Mouse (Mus musculus) midbrain, embryonic 14.5 days (tissue): ENCODE results near the gene Hoxc6. TPM values are rescaled to one million over a fixed set of nuclear protein-coding genes. Genes with fewer than 3 reads are reported as not detected.

Experiments
- ATAC-seq: fragments of 200-750 bp; cut with Nextera tagmentation; 2 replicates; pipeline ENCODE4 v1.8.0; 2017; ENCODE audit warnings: moderate number of reproducible peaks, moderate library complexity; ENCODE audit not compliant: low FRiP score, low TSS enrichment
- DNase-seq: peaks from one replicate; pipeline ENCODE4 v3.0.0-alpha.2; 2015
- H3K27ac ChIP-seq: fragments of 300-500 bp; sonication (generic); replicated peaks from 2 replicates; pipeline ENCODE4 v1.5.1; 2014; ENCODE audit warnings: mild to moderate bottlenecking, low read depth, low read length, moderate library complexity
- H3K27me3 ChIP-seq: fragments of 300-500 bp; sonication (generic); 2 replicates; pipeline ENCODE4 v1.6.1; 2014; ENCODE audit warnings: low read length, control low read depth, mixed read lengths; ENCODE audit not compliant: control insufficient read depth, insufficient read depth
- H3K36me3 ChIP-seq: fragments of 300-500 bp; sonication (generic); 2 replicates; pipeline ENCODE4 v1.6.1; 2014; ENCODE audit warnings: low read length, control low read depth; ENCODE audit not compliant: control insufficient read depth, insufficient read depth
- H3K4me1 ChIP-seq: fragments of 300-500 bp; sonication (generic); 2 replicates; pipeline ENCODE4 v1.6.1; 2014; ENCODE audit warnings: mild to moderate bottlenecking, antibody characterized with exemption, low read length, control low read depth; ENCODE audit not compliant: control insufficient read depth, insufficient read depth
- H3K4me2 ChIP-seq: fragments of 300-500 bp; sonication (generic); 2 replicates; pipeline ENCODE4 v1.6.1; 2014; ENCODE audit warnings: mild to moderate bottlenecking, low read length, moderate library complexity
- H3K4me3 ChIP-seq: fragments of 300-500 bp; sonication (generic); replicated peaks from 2 replicates; pipeline ENCODE4 v1.5.1; 2014; ENCODE audit warnings: low read depth, low read length
- H3K9ac ChIP-seq: fragments of 300-500 bp; sonication (generic); replicated peaks from 2 replicates; pipeline ENCODE4 v1.6.1; 2014; ENCODE audit warnings: mild to moderate bottlenecking, low read length, moderate library complexity
- H3K9me3 ChIP-seq: fragments of 300-500 bp; sonication (generic); 2 replicates; pipeline ENCODE4 v1.6.1; 2016; ENCODE audit warnings: low read length, control low read depth, mixed read lengths; ENCODE audit not compliant: control insufficient read depth
- WGBS: fragments of 180-500 bp; shearing (Covaris S2); extraction: QIAGEN DNeasy Blood & Tissue Kit; methylation state at CpG from one replicate; pipeline ENCODE4 v1.1.7; 2014; 5-methylcytosine and 5-hydroxymethylcytosine counted together
- polyA plus RNA-seq: library from polyadenylated mRNA; unstranded; fragments of >200 nt; fragmentation: Nextera tagmentation; extraction: Ambion mirVana; gene quantifications from 2 replicates; pipeline ENCODE4 v1.2.1, GENCODE M21; 2014

Hoxc6 gene
- polyA plus RNA-seq, 1 experiment from 2014 or later, result not detected

GRCm38 (mm10) chr15:103034807-103035547, 36.9 kb downstream of the Hoxc6 start:
- H3K9ac ChIP-seq, result no peak overlapping the region
- no peaks in the 10 kb centered on the region for H3K9me3 ChIP-seq
- H3K4me3 ChIP-seq, result peak overlapping the region; percentile 5; the same call in 1 of the 2 replicates
- peak overlapping the region; percentile 19; the same call in 1 of the 2 replicates for H3K4me2 ChIP-seq
- ATAC-seq (no peak), DNase-seq (no peak)
- no peaks in the 10 kb centered on the region for H3K36me3 ChIP-seq
- no peaks in the 10 kb centered on the region for H3K4me1 ChIP-seq
- WGBS, result under 1% methylated on average over 34 of the region's 34 CpGs
- H3K27ac ChIP-seq, result no peak overlapping the region
- peaks cover 97% of the 10 kb centered on the region for H3K27me3 ChIP-seq

GRCm38 (mm10) chr15:103035548-103035881, 37.5 kb downstream of the Hoxc6 start:
- H3K4me2 ChIP-seq, result no peak overlapping the region
- ATAC-seq (no peak), DNase-seq (no peak)
- peaks cover 97% of the 10 kb centered on the region for H3K27me3 ChIP-seq
- H3K4me1 ChIP-seq, result no peaks in the 10 kb centered on the region
- 0% methylated on average over 14 of the region's 14 CpGs for WGBS
- H3K9ac ChIP-seq, result no peak overlapping the region
- H3K4me3 ChIP-seq, result no peak overlapping the region
- no peaks in the 10 kb centered on the region for H3K9me3 ChIP-seq
- no peaks in the 10 kb centered on the region for H3K36me3 ChIP-seq
- H3K27ac ChIP-seq, result no peak overlapping the region

- H3K9me3 ChIP-seq, result no peaks in the 10 kb centered on the region
- H3K4me1 ChIP-seq, result no peaks in the 10 kb centered on the region
- H3K4me2 ChIP-seq, result no peak overlapping the region
- H3K4me3 ChIP-seq, result no peak overlapping the region
- ATAC-seq (no peak), DNase-seq (no peak)
- peaks cover 97% of the 10 kb centered on the region for H3K27me3 ChIP-seq
- H3K9ac ChIP-seq, result no peak overlapping the region
- 15% methylated on average over 1 of the region's 1 CpGs for WGBS
- H3K27ac ChIP-seq, result no peak overlapping the region
- no peaks in the 10 kb centered on the region for H3K36me3 ChIP-seq
Measured at GRCm38 (mm10) chr15:103037579-103037978, 39.5 kb downstream of the Hoxc6 start.

- Histone ChIP-seq H3K9me3 (no peaks in the 10 kb centered on the region), H3K4me1 (no peaks in the 10 kb centered on the region), H3K27ac (no peak overlapping the region), H3K27me3 (peaks cover 99% of the 10 kb centered on the region), H3K9ac (no peak overlapping the region), H3K4me3 (no peak overlapping the region), H3K36me3 (no peaks in the 10 kb centered on the region), H3K4me2 (no peak overlapping the region)
- DNase-seq (no peak), ATAC-seq (no peak)
- WGBS, result 7% methylated on average over 10 of the region's 10 CpGs
Measured at GRCm38 (mm10) chr15:103038701-103039480, 40.8 kb downstream of the Hoxc6 start.

GRCm38 (mm10) chr15:103039609-103040008, 41.6 kb downstream of the Hoxc6 start:
- ATAC-seq, result no peak
- WGBS, result 7% methylated on average over 3 of the region's 3 CpGs
- Histone ChIP-seq H3K4me1 (no peaks in the 10 kb centered on the region), H3K27ac (no peak overlapping the region), H3K9me3 (no peaks in the 10 kb centered on the region), H3K4me2 (no peak overlapping the region), H3K9ac (no peak overlapping the region), H3K36me3 (no peaks in the 10 kb centered on the region), H3K27me3 (peaks cover 99% of the 10 kb centered on the region), H3K4me3 (no peak overlapping the region)
- DNase-seq, result no peak

GRCm38 (mm10) chr15:103040601-103041000, 42.5 kb downstream of the Hoxc6 start:
- no peaks in the 10 kb centered on the region for H3K4me1 ChIP-seq
- H3K36me3 ChIP-seq, result no peaks in the 10 kb centered on the region
- peaks cover 99% of the 10 kb centered on the region for H3K27me3 ChIP-seq
- WGBS, result 3% methylated on average over 12 of the region's 12 CpGs
- no peak overlapping the region for H3K4me2 ChIP-seq
- DNase-seq (no peak), ATAC-seq (no peak)
- H3K9ac ChIP-seq, result no peak overlapping the region
- no peak overlapping the region for H3K27ac ChIP-seq
- no peak overlapping the region for H3K4me3 ChIP-seq
- no peaks in the 10 kb centered on the region for H3K9me3 ChIP-seq

- WGBS, result 9% methylated on average over 5 of the region's 5 CpGs
- H3K36me3 ChIP-seq, result no peaks in the 10 kb centered on the region
- no peak overlapping the region for H3K4me2 ChIP-seq
- H3K9me3 ChIP-seq, result no peaks in the 10 kb centered on the region
- ATAC-seq (no peak), DNase-seq (no peak)
- no peak overlapping the region for H3K27ac ChIP-seq
- H3K9ac ChIP-seq, result no peak overlapping the region
- peaks cover 98% of the 10 kb centered on the region for H3K27me3 ChIP-seq
- H3K4me1 ChIP-seq, result no peaks in the 10 kb centered on the region
- H3K4me3 ChIP-seq, result no peak overlapping the region
Measured at GRCm38 (mm10) chr15:103041613-103042012, 43.6 kb downstream of the Hoxc6 start.

GRCm38 (mm10) chr15:103042209-103042608, 44.2 kb downstream of the Hoxc6 start:
- 0% methylated on average over 1 of the region's 1 CpGs for WGBS
- H3K4me1 ChIP-seq, result no peaks in the 10 kb centered on the region
- DNase-seq, result no peak
- ATAC-seq, result no peak
- H3K4me3 ChIP-seq, result no peak overlapping the region
- H3K9me3 ChIP-seq, result no peaks in the 10 kb centered on the region
- no peak overlapping the region for H3K27ac ChIP-seq
- H3K4me2 ChIP-seq, result no peak overlapping the region
- no peak overlapping the region for H3K9ac ChIP-seq
- peaks cover 97% of the 10 kb centered on the region for H3K27me3 ChIP-seq
- H3K36me3 ChIP-seq, result no peaks in the 10 kb centered on the region

- H3K9ac ChIP-seq, result no peak overlapping the region
- H3K4me1 ChIP-seq, result no peaks in the 10 kb centered on the region
- no peaks in the 10 kb centered on the region for H3K36me3 ChIP-seq
- H3K4me3 ChIP-seq, result no peak overlapping the region
- peaks cover 86% of the 10 kb centered on the region for H3K27me3 ChIP-seq
- 81% methylated on average over 2 of the region's 2 CpGs for WGBS
- no peaks in the 10 kb centered on the region for H3K9me3 ChIP-seq
- no peak overlapping the region for H3K27ac ChIP-seq
- H3K4me2 ChIP-seq, result no peak overlapping the region
- ATAC-seq, result no peak
- DNase-seq, result no peak
Measured at GRCm38 (mm10) chr15:103051670-103052069, 53.6 kb downstream of the Hoxc6 start.
